Mouse (Mus musculus) forebrain, embryonic 11.5 days (tissue): ENCODE data around the gene Edil3. TPM values are rescaled to one million over a fixed set of nuclear protein-coding genes. Genes with fewer than 3 reads are reported as not detected.

Source experiments
- ATAC-seq: fragments of 200-750 bp; cut with Nextera tagmentation; replicated peaks from 2 replicates; pipeline ENCODE4 v1.8.0; 2017; ENCODE audit warnings: moderate TSS enrichment; ENCODE audit not compliant: low FRiP score
- DNase-seq: peaks from one replicate; pipeline ENCODE4 v3.0.0-alpha.2; 2017; ENCODE audit warnings: low spot score
- H3K27ac ChIP-seq: fragments of 300-500 bp; sonication (generic); 2 replicates; pipeline ENCODE4 v1.5.1; 2014; ENCODE audit warnings: low read depth, low read length
- H3K27me3 ChIP-seq: fragments of 300-500 bp; sonication (generic); 2 replicates; pipeline ENCODE4 v1.6.1; 2014; ENCODE audit warnings: mild to moderate bottlenecking, low read length, mixed read lengths; ENCODE audit not compliant: control insufficient read depth, insufficient read depth
- H3K36me3 ChIP-seq: fragments of 300-500 bp; sonication (generic); 2 replicates; pipeline ENCODE4 v1.6.1; 2014; ENCODE audit warnings: mild to moderate bottlenecking, low read length, moderate library complexity, mixed read lengths; ENCODE audit not compliant: control insufficient read depth, insufficient read depth
- H3K4me1 ChIP-seq: fragments of 300-500 bp; sonication (generic); replicated peaks from 2 replicates; pipeline ENCODE4 v1.6.1; 2014; ENCODE audit warnings: low read length, mixed read lengths; ENCODE audit not compliant: control insufficient read depth, insufficient read depth
- H3K4me2 ChIP-seq: fragments of 300-500 bp; sonication (generic); 2 replicates; pipeline ENCODE4 v1.6.1; 2014; ENCODE audit warnings: low read depth, mild to moderate bottlenecking, low read length, moderate library complexity, mixed read lengths; ENCODE audit not compliant: severe bottlenecking
- H3K4me3 ChIP-seq: fragments of 300-500 bp; sonication (generic); 2 replicates; pipeline ENCODE4 v1.5.1; 2014; ENCODE audit warnings: low read depth, low read length
- H3K9ac ChIP-seq: fragments of 300-500 bp; sonication (generic); 2 replicates; pipeline ENCODE4 v1.6.1; 2014; ENCODE audit warnings: low read length
- H3K9me3 ChIP-seq: fragments of 300-500 bp; sonication (generic); 2 replicates; pipeline ENCODE4 v1.6.1; 2016; ENCODE audit warnings: low read length, mixed read lengths; ENCODE audit not compliant: control insufficient read depth
- WGBS: fragments of 180-500 bp; shearing (Covaris S2); extraction: QIAGEN DNeasy Blood & Tissue Kit; methylation state at CpG from one replicate; pipeline ENCODE4 v1.1.7; 2014; 5-methylcytosine and 5-hydroxymethylcytosine counted together
- polyA plus RNA-seq: library from polyadenylated mRNA; unstranded; fragments of >200 nt; fragmentation: Nextera tagmentation; extraction: Ambion mirVana; gene quantifications from 2 replicates; pipeline ENCODE4 v1.2.1, GENCODE M21; 2014

The Edil3 gene
- polyA plus RNA-seq, 1 experiment from 2014 or later = 29.4 TPM

- Histone ChIP-seq H3K27me3 (no peaks in the 10 kb centered on the region), H3K4me2 (no peak overlapping the region), H3K9ac (no peak overlapping the region), H3K4me3 (no peak overlapping the region), H3K36me3 (no peaks in the 10 kb centered on the region), H3K27ac (no peak overlapping the region), H3K9me3 (no peaks in the 10 kb centered on the region), H3K4me1 (no peaks in the 10 kb centered on the region)
- 86% methylated on average over 3 of the region's 3 CpGs for WGBS
- DNase-seq (no peak), ATAC-seq (no peak)
Observed at GRCm38 (mm10) chr13:88900046-88900445, 78.8 kb downstream of the Edil3 start.

- H3K9ac ChIP-seq = no peak overlapping the region
- H3K27ac ChIP-seq = no peak overlapping the region
- no peak for ATAC-seq
- no peak overlapping the region for H3K4me3 ChIP-seq
- no peaks in the 10 kb centered on the region for H3K27me3 ChIP-seq
- no peak for DNase-seq
- no peak overlapping the region for H3K4me2 ChIP-seq
- no peaks in the 10 kb centered on the region for H3K4me1 ChIP-seq
- H3K9me3 ChIP-seq = no peaks in the 10 kb centered on the region
- WGBS = 83% methylated on average over 1 of the region's 1 CpGs
- H3K36me3 ChIP-seq = no peaks in the 10 kb centered on the region
Observed at GRCm38 (mm10) chr13:88907405-88907804, 86.1 kb downstream of the Edil3 start.

GRCm38 (mm10) chr13:88908187-88908586, 86.9 kb downstream of the Edil3 start:
- H3K4me3 ChIP-seq = no peak overlapping the region
- WGBS = 72% methylated on average over 1 of the region's 1 CpGs
- DNase-seq (no peak), ATAC-seq (no peak)
- H3K27me3 ChIP-seq = no peaks in the 10 kb centered on the region
- H3K4me1 ChIP-seq = no peaks in the 10 kb centered on the region
- no peak overlapping the region for H3K27ac ChIP-seq
- no peaks in the 10 kb centered on the region for H3K9me3 ChIP-seq
- H3K9ac ChIP-seq = no peak overlapping the region
- H3K36me3 ChIP-seq = no peaks in the 10 kb centered on the region
- no peak overlapping the region for H3K4me2 ChIP-seq

GRCm38 (mm10) chr13:88916503-88916902, 95.2 kb downstream of the Edil3 start:
- Histone ChIP-seq H3K27me3 (no peaks in the 10 kb centered on the region), H3K4me2 (no peak overlapping the region), H3K27ac (no peak overlapping the region), H3K9ac (no peak overlapping the region), H3K4me3 (no peak overlapping the region), H3K4me1 (no peaks in the 10 kb centered on the region), H3K36me3 (no peaks in the 10 kb centered on the region), H3K9me3 (no peaks in the 10 kb centered on the region)
- ATAC-seq (no peak; the same call in 1 of the 2 replicates), DNase-seq (no peak)
- 64% methylated on average over 2 of the region's 2 CpGs for WGBS

GRCm38 (mm10) chr13:88929626-88930025, 108.4 kb downstream of the Edil3 start:
- Histone ChIP-seq H3K4me3 (no peak overlapping the region), H3K36me3 (no peaks in the 10 kb centered on the region), H3K4me2 (no peak overlapping the region), H3K9me3 (no peaks in the 10 kb centered on the region), H3K27ac (no peak overlapping the region), H3K9ac (no peak overlapping the region), H3K27me3 (no peaks in the 10 kb centered on the region), H3K4me1 (no peaks in the 10 kb centered on the region)
- DNase-seq (no peak), ATAC-seq (peak; percentile 70)
- 29% methylated on average over 4 of the region's 4 CpGs for WGBS

- Histone ChIP-seq H3K27me3 (no peaks in the 10 kb centered on the region), H3K4me1 (no peaks in the 10 kb centered on the region), H3K36me3 (no peaks in the 10 kb centered on the region), H3K9ac (no peak overlapping the region), H3K9me3 (no peaks in the 10 kb centered on the region), H3K4me3 (no peak overlapping the region), H3K27ac (no peak overlapping the region), H3K4me2 (no peak overlapping the region)
- no peak for DNase-seq
- no peak for ATAC-seq
- WGBS = 81% methylated on average over 2 of the region's 2 CpGs
Observed at GRCm38 (mm10) chr13:88938564-88938963, 117.3 kb downstream of the Edil3 start.

- no peaks in the 10 kb centered on the region for H3K9me3 ChIP-seq
- H3K36me3 ChIP-seq = no peaks in the 10 kb centered on the region
- H3K9ac ChIP-seq = no peak overlapping the region
- H3K27ac ChIP-seq = no peak overlapping the region
- H3K4me1 ChIP-seq = no peaks in the 10 kb centered on the region
- H3K27me3 ChIP-seq = no peaks in the 10 kb centered on the region
- 76% methylated on average over 4 of the region's 4 CpGs for WGBS
- no peak overlapping the region for H3K4me2 ChIP-seq
- no peak overlapping the region for H3K4me3 ChIP-seq
- ATAC-seq (no peak), DNase-seq (no peak)
Observed at GRCm38 (mm10) chr13:88972355-88972754, 151.1 kb downstream of the Edil3 start.

- H3K27me3 ChIP-seq = no peaks in the 10 kb centered on the region
- WGBS = 90% methylated on average over 4 of the region's 4 CpGs
- H3K4me2 ChIP-seq = no peak overlapping the region
- H3K4me3 ChIP-seq = no peak overlapping the region
- no peak overlapping the region for H3K9ac ChIP-seq
- ATAC-seq (no peak), DNase-seq (no peak)
- no peaks in the 10 kb centered on the region for H3K4me1 ChIP-seq
- no peak overlapping the region for H3K27ac ChIP-seq
- H3K36me3 ChIP-seq = no peaks in the 10 kb centered on the region
- no peaks in the 10 kb centered on the region for H3K9me3 ChIP-seq
Observed at GRCm38 (mm10) chr13:89007696-89008427, 186.6 kb downstream of the Edil3 start.

- H3K27ac ChIP-seq = no peak overlapping the region
- H3K36me3 ChIP-seq = no peaks in the 10 kb centered on the region
- H3K4me1 ChIP-seq = no peaks in the 10 kb centered on the region
- H3K27me3 ChIP-seq = no peaks in the 10 kb centered on the region
- ATAC-seq (no peak), DNase-seq (no peak)
- H3K9me3 ChIP-seq = no peaks in the 10 kb centered on the region
- H3K4me3 ChIP-seq = no peak overlapping the region
- H3K4me2 ChIP-seq = no peak overlapping the region
- H3K9ac ChIP-seq = no peak overlapping the region
Observed at GRCm38 (mm10) chr13:89012500-89012899, 191.2 kb downstream of the Edil3 start.
